Mouse (Mus musculus): ENCODE measurements around the gene Etv6. TPM values are rescaled to one million over a fixed set of nuclear protein-coding genes. Genes with fewer than 3 reads are reported as not detected.

The Etv6 gene
- polyA plus RNA-seq, 1 experiment = not detected

GRCm38 (mm10) chr6:134205163-134205562, 169.7 kb downstream of the Etv6 start:
- WGBS = 93% methylated on average over 11 of the region's 11 CpGs
- peaks cover 18% of the 10 kb centered on the region for H3K4me1 ChIP-seq (ENCODE audit: control insufficient read depth, insufficient read depth, low read length)
- no peak for TF ChIP-seq POLR2A (IDR thresholded peaks at IDR 0.05; ENCODE audit: insufficient read depth, low read depth, low read length)
- no peak for TF ChIP-seq CTCF (IDR thresholded peaks at IDR 0.05; ENCODE audit: insufficient read depth, low read depth, low read length)
- no peak overlapping the region for H3K27ac ChIP-seq (ENCODE audit: insufficient read depth, low read depth, low read length)
- H3K4me3 ChIP-seq (ENCODE audit: insufficient read depth, low read depth, low read length) = no peak overlapping the region

DNA sequence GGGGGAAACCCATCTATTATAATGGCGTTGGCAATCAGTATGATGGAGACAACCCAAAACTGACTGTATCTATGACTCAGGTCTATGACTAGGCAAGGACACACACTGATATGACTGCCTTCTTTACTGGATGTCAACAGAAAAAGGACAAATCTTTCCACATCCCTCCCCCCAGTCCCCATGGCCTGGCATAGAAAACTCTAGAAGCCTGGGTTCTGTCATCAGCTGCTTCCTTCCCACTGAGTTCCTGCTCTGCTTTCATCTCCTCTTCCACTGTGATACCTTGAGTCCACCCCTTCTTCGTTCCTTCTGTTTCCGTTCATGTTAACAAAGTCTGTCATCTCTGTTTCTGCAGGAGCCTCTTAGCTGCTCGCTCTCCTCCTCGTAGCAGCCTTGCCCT, 170.2 kb downstream of the Etv6 start:
- Histone ChIP-seq H3K4me1 (ENCODE audit: control insufficient read depth, insufficient read depth, low read length) (peaks cover 14% of the 10 kb centered on the region), H3K4me3 (ENCODE audit: insufficient read depth, low read depth, low read length) (no peak overlapping the region), H3K27ac (ENCODE audit: insufficient read depth, low read depth, low read length) (no peak overlapping the region)
- TF ChIP-seq CTCF (IDR thresholded peaks at IDR 0.05; ENCODE audit: insufficient read depth, low read depth, low read length) (no peak), POLR2A (IDR thresholded peaks at IDR 0.05; ENCODE audit: insufficient read depth, low read depth, low read length) (no peak)
- 61% methylated on average over 5 of the region's 5 CpGs for WGBS

DNA sequence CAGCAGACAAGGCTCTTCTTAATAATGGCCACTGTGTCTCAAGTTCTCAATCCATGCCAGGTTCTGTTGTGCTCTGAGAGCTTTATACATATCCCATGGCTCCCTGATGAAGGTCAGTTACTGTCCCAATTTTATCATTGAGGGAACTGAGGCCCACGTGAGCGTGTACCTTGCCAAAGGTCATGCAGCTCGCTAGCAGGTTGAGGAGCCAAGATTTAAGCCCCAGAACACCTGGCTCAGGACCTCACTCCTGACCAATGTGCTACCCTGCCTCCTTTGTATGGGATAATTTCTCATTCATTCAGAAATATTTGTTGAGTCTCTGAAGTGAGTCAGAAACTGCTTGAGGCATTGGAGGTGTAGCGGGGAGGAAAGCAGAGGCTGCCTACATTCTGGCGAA, 170.8 kb downstream of the Etv6 start:
- peaks cover 15% of the 10 kb centered on the region for H3K4me1 ChIP-seq (ENCODE audit: control insufficient read depth, insufficient read depth, low read length)
- H3K4me3 ChIP-seq (ENCODE audit: insufficient read depth, low read depth, low read length) = no peak overlapping the region
- no peak for TF ChIP-seq POLR2A (IDR thresholded peaks at IDR 0.05; ENCODE audit: insufficient read depth, low read depth, low read length)
- TF ChIP-seq CTCF (IDR thresholded peaks at IDR 0.05; ENCODE audit: insufficient read depth, low read depth, low read length) = no peak
- 84% methylated on average over 5 of the region's 5 CpGs for WGBS
- no peak overlapping the region for H3K27ac ChIP-seq (ENCODE audit: insufficient read depth, low read depth, low read length)

DNA sequence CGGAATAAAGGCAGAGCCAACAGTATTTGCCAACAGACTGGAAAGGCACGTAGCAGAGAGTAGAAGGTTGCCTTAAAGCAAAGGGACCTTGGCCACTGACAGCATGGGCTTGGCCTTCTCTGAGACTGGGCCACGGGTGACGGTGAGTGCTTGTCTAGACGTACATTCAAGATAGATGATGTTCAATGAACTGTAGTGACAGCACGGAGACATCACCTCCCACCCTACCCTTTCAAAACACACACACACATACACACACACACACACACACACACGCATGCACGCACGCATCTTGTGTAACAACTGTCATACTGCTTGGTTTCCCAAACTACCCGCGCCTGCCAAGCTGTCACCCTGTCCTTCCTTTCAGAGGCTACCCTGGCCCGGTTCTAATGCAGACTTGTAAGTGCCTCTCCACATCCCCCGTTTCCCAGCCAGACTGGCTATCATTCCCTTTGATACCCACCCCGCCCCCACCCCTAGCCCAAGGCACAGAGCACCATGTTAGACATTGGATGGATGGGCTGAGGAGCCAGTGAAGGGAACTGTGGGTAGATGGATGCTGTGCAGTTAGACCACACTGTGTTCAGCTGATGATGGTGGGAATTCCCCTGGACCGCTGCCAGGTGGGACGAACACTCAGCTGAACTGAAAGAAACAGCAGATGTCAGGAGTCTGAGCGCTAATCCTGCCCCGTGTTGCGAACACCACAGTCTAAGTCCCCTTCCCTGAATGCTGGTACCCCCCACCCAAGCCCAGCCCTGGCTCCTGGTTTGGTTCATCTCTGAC, 172.1 kb downstream of the Etv6 start:
- Histone ChIP-seq H3K27ac (ENCODE audit: insufficient read depth, low read depth, low read length) (no peak overlapping the region), H3K4me1 (ENCODE audit: control insufficient read depth, insufficient read depth, low read length) (peaks cover 16% of the 10 kb centered on the region), H3K4me3 (ENCODE audit: insufficient read depth, low read depth, low read length) (no peak overlapping the region)
- TF ChIP-seq CTCF (IDR thresholded peaks at IDR 0.05; ENCODE audit: insufficient read depth, low read depth, low read length) (no peak), POLR2A (IDR thresholded peaks at IDR 0.05; ENCODE audit: insufficient read depth, low read depth, low read length) (no peak)
- WGBS = 55% methylated on average over 19 of the region's 19 CpGs

DNA sequence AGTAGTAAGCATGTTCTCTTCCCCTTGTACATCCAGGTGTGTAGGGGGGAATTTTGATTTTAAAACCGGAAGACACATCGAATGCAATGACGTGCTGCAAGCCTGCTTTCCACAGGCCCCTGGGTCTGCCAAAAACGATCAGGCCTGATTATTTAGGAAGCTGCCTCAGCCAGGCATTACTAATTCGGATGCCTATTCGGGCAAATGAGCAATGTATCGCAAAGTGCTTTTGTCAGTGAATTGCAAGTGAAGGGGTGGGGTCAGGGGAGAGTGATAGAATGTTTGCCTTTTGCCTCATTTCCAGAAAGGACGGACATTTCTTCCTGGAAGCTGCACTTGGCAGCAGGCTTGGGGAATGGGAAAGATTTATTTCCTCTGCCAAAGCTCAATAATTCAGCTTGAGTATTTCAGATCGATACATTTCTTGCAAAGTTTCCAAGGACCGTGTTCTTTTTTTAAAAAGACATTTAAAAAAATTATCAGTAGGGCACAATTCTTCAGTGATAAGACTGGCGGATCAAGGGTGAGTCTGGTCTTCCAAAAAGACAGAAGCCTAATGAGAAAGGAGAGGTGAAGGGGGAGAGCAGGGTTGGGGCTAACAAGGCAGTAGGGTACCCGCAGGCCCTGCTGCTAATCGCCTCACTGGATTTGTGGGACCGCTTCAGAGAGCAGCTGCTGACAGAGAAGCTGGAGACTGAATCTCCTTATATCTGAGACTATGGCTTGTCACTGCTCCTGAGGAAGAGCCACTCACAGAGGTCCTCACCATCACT, 172.9 kb downstream of the Etv6 start:
- TF ChIP-seq POLR2A (IDR thresholded peaks at IDR 0.05; ENCODE audit: insufficient read depth, low read depth, low read length) (no peak), CTCF (IDR thresholded peaks at IDR 0.05; ENCODE audit: insufficient read depth, low read depth, low read length) (no peak)
- peaks cover 16% of the 10 kb centered on the region for H3K4me1 ChIP-seq (ENCODE audit: control insufficient read depth, insufficient read depth, low read length)
- H3K4me3 ChIP-seq (ENCODE audit: insufficient read depth, low read depth, low read length) = no peak overlapping the region
- WGBS = 47% methylated on average over 14 of the region's 14 CpGs
- no peak overlapping the region for H3K27ac ChIP-seq (ENCODE audit: insufficient read depth, low read depth, low read length)

GRCm38 (mm10) chr6:134210675-134211457, 175.4 kb downstream of the Etv6 start:
- no peak for TF ChIP-seq CTCF (IDR thresholded peaks at IDR 0.05; ENCODE audit: insufficient read depth, low read depth, low read length)
- TF ChIP-seq POLR2A (IDR thresholded peaks at IDR 0.05; ENCODE audit: insufficient read depth, low read depth, low read length) = no peak
- Histone ChIP-seq H3K4me3 (ENCODE audit: insufficient read depth, low read depth, low read length) (no peak overlapping the region), H3K4me1 (ENCODE audit: control insufficient read depth, insufficient read depth, low read length) (peaks cover 16% of the 10 kb centered on the region), H3K27ac (ENCODE audit: insufficient read depth, low read depth, low read length) (no peak overlapping the region)
- WGBS = 81% methylated on average over 13 of the region's 13 CpGs

- TF ChIP-seq POLR2A (IDR thresholded peaks at IDR 0.05; ENCODE audit: insufficient read depth, low read depth, low read length) (no peak), CTCF (IDR thresholded peaks at IDR 0.05; ENCODE audit: insufficient read depth, low read depth, low read length) (no peak)
- H3K4me1 ChIP-seq (ENCODE audit: control insufficient read depth, insufficient read depth, low read length) = peaks cover 16% of the 10 kb centered on the region
- H3K27ac ChIP-seq (ENCODE audit: insufficient read depth, low read depth, low read length) = no peak overlapping the region
- WGBS = 74% methylated on average over 9 of the region's 9 CpGs
- no peak overlapping the region for H3K4me3 ChIP-seq (ENCODE audit: insufficient read depth, low read depth, low read length)
Observed at GRCm38 (mm10) chr6:134211458-134211776, 175.9 kb downstream of the Etv6 start.

DNA sequence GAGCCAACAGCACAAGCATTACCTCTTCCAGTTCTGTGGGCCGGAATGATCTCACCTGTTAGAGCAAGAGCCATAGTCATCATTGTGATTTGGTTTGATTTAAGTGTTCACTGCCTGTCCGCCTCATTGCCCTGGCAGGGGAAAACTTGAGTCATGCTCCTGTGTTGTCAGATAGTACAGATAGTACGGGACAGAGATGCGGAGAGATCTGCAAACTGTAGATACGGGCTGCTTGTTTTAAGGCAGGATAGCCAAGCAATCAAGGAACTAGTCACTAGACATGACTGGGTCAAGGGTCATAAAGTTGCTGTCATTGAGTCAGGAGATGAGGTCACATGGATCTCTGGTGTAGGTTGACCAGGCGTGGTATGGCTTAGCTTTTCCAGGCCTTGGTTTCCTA, 182.2 kb downstream of the Etv6 start:
- H3K4me3 ChIP-seq (ENCODE audit: insufficient read depth, low read depth, low read length) = no peak overlapping the region
- TF ChIP-seq CTCF (IDR thresholded peaks at IDR 0.05; ENCODE audit: insufficient read depth, low read depth, low read length) = no peak
- TF ChIP-seq POLR2A (IDR thresholded peaks at IDR 0.05; ENCODE audit: insufficient read depth, low read depth, low read length) = no peak
- 96% methylated on average over 6 of the region's 6 CpGs for WGBS
- peaks cover 11% of the 10 kb centered on the region for H3K4me1 ChIP-seq (ENCODE audit: control insufficient read depth, insufficient read depth, low read length)
- H3K27ac ChIP-seq (ENCODE audit: insufficient read depth, low read depth, low read length) = no peak overlapping the region

DNA sequence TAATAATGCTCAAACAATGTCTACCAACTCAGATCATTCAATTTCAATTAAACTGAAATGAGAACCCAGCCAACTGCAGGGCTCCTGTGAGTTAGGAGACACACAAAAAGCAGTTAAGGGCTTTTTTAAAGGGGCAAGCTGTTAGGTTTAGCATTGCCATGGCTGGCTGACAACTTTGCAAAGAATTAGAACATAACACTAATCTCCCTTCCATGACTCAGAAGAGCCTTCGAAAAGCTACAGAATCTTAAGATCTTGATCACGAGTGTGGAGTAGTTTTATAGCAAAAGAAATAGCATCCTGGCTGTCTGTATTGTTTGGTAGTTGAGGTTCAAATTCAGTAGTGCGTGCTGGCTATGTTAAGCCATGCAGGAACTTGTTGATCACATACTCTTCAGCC, 182.9 kb downstream of the Etv6 start:
- no peak overlapping the region for H3K4me3 ChIP-seq (ENCODE audit: insufficient read depth, low read depth, low read length)
- 44% methylated on average over 3 of the region's 3 CpGs for WGBS

More for the DNA sequence above, 182.9 kb downstream of the Etv6 start:
- H3K4me1 ChIP-seq (ENCODE audit: control insufficient read depth, insufficient read depth, low read length) = peaks cover 11% of the 10 kb centered on the region
- H3K27ac ChIP-seq (ENCODE audit: insufficient read depth, low read depth, low read length) = no peak overlapping the region
- no peak for TF ChIP-seq POLR2A (IDR thresholded peaks at IDR 0.05; ENCODE audit: insufficient read depth, low read depth, low read length)
- no peak for TF ChIP-seq CTCF (IDR thresholded peaks at IDR 0.05; ENCODE audit: insufficient read depth, low read depth, low read length)
